Mouse (Mus musculus) left cerebral cortex, adult 8-10 months (tissue): ENCODE measurements around the gene Mok. TPM values are rescaled to one million over a fixed set of nuclear protein-coding genes. Genes with fewer than 3 reads are reported as not detected.

ENCODE experiments used
- DNase-seq, 2 experiments: peaks; one replicate each; pipeline ENCODE4 v3.0.0; 2022; ENCODE audit warnings: low spot score in 2 of 2
- total RNA-seq, 4 experiments: library from RNA; stranded (reverse); gene quantifications; 2 replicates each; pipeline ENCODE4 v1.2.4; 2022

Gene Mok
- total RNA-seq, 4 experiments from 2014 or later, result 9.8 to 11.6 (median 10.5) TPM

DNA sequence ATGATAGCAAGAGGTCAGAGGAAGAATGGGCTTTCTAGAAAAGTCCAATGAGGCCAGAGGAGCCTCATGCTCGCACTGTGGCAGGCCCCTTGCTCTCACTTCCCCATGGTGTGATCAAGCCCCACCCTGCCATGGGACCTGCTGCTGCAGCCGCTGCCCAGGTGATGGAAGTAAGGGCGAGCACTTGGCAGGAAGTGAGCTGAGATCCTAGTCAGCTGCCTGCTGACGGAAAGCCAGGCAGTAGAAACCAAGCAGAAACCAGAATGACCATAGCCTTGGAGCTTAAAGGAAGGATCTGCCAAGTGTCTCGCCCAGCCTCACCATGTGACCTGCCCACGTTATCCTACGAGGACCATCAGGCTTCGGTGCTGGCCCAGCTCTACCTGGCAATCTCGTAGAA lies 27.6 kb downstream of the Mok start:
- DNase-seq, result no peak

DNA sequence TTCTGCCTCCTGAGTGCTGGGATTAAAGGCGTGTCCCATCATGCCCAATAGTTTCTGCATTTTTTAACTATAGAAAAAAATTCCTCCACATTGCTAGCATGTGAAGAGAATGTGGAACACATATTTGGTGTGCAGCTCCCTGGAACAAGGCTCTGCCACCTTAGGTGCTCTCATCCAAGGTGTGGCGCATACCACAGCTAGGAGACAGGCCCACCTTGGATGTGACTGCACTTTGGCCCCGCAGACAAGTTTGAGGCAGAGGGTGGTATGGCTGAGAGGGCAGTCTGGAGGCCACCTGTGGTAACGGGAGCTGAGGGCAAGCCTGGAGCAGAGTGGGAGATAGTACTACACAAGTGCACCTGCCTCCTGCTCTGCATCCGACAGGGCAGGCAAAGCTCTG lies 31.9 kb downstream of the Mok start:
- DNase-seq, result no peak

DNA sequence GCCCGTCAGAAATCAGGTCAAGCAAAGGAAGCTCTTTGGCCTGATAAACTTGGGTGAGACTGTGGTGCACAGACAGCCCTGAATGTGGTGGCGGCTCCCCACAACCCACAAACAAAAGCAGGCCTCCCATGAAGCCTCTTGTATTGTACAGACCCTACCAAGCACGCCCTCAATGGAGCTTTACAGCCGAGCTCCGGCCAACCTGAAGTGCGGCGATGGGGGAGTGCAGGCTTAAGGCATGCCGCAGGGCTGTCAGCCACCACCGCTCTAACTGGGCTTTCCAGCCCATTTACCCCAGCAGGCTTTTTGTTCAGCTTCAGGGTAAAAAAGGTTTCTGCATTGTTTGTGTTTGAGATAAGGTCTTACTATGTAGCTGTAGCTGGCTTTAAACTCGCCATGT lies 32.3 kb downstream of the Mok start:
- DNase-seq, result no peak

DNA sequence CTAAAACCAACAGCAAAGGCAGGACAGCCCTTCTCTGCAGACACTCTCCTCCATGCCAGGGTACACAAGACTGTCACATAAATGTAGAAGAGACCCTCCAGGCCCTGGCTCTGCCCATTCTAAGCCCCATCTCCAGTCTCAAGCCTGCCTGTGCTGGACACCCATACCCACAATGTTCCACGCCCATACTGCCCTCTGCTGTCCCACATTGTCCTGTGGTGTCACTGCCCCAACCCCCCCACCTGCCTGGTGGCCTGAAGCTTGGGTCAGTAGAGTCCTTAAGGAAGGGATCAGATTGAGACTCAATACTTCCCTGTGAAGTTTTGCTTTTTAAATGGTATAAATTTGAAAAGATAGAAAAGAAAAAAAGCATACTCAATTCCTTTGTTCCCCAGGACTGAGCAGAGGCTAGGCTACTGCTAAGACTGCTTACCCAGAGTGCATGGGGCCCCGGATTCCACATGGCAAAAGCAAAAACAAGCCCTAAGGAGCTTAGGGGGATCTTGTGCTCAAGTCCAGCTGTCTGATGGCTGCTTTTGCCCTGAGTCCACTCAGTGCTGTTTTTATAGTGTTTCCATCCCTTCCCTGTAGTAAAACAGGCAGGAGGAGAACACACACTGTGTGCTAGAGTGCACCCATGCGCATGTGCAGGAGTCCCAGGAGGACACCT lies 34.3 kb downstream of the Mok start:
- DNase-seq, result no peak

DNA sequence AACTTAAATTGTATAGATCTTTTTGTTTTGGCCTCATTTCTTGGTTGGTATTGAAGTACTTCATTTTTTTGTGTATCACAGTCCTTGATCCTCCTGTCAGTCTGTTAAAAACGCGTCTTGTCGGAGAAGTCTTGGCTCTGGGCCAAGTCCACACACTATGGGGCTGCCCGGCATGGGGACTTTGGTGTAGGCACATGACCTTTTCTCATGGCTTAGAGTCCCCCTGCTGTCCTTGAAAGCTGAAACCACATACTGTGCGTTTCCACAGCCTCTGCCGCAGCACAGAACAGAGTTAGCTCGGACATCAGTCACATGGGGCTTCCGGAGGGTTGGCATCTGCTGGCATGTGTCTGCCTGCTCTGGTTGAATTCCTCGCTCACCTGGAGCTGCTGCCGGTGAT lies 36.5 kb downstream of the Mok start:
- no peak for DNase-seq

DNA sequence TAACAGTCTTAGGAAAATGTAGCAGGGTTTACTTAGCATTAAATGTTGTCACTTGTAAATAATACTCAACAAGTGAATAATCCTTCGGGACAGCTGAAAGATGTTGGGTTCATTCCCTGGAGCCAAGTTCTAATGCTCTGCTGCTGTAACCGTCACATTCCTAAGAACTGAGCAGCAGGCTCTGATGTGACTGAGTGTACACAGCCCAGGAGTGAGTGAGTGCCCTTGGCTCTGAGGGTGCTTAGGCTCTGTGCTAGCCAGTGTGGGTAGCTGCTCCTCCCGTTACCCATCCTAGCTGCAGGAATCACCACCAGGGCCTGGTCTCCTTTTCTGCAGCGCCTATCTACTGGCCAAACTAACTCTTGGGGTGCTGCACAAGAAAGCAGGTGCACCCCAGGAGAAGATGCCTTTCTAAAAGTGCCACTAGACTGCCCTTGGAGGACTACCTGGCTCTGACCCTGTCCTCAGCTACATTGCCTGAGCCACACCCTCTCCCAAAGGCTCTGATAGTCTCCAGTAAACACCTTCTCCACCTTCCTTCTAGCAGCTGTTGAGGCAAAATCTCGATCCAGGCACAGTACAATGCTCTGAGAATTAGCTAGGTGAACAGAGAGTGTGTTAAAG lies 38.0 kb downstream of the Mok start:
- DNase-seq, result no peak

DNA sequence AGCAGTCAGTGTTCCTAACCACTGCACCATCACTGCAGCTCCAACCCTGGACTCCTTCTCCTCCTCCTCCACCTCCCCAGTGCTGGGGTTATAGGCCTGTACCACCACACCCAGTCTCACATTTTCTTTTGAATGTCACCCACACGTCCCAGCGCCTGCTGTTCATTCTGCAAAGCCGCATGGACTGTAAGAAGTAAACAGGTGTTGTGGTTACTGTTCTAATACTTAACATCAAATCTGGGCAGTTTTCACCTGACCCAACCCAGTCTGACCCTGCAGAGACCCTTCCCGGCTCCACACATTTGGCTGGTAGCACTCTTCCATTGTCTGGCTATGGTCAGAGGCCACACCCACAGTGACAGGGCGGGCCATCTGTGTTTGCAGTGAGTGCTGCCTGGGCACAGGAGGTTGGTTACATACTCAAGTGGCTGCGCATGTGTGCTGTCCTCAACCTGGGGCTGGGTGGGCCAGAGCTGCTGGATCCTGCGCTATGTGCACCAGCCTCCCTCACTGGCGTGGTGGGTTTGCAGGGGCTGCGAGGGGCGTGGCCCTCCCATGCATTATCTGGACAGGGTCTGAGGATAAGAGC lies 38.8 kb downstream of the Mok start:
- DNase-seq, result no peak

DNA sequence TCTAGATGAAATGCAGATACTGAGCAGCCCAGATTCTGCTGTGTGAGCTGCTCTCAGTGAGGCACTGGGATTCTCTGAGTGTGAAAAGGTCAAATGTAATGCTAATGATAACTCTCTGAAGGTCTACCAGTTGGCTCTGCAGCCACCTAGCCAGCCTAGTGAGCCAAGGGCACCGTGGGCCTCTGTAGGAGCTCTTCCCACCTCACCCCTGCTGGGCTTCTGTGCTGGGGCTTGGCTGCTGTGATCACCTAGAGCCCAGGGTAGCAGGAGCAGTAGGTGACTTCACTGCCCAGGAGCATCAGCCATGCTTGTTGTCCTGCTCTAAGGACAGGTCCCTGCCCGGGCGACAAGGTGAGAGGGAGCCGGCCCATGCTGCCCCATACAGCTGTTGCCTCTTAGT lies 41.5 kb downstream of the Mok start:
- no peak for DNase-seq

DNA sequence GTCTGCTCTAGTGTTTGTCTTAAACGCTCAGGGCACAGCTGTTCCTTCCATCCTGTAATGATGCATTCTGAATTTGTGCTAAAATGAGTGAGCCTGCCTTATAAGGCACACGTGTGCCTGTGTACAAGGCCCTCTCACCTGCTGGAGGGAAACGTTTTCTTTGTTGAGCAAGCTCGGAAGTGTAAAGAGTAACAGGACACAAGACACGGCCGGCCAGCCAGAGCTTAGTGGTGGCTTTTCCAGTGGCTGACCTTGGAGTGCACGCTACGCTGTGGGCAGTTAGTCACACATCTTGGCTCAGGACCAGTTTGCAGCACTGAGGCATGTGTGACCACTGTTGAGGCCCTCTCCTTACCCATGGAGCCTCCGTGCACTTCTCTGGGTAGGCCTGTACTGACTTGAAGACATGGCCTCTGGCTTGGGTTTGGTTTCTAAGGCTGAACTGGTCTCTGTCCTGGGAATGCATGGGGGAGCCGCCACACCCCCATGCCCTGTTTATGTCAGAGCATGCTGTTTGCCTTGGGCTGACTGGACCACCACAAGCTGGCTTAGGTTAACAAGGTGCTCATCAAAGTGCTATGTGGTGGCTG lies 42.8 kb downstream of the Mok start:
- no peak for DNase-seq

DNA sequence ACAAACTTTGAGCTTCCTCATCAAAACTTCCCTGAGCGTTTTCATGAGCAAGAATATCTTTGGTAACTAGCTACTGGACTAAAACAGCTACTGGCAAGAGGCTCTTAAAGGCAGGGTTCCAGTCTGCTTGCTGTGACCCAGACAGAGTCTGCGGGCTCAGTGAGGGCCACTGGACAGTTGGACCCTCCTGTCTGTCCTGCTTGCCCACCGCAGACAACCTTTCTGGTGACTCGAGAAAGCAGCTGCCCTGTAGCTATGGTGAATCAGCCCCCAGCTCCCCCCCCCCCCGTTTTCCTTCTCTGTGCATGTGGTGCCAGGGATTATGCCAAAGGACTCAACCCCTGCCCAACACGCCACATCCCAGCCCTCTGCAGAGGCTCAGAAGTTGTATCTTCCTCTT lies 43.5 kb downstream of the Mok start:
- no peak for DNase-seq

DNA sequence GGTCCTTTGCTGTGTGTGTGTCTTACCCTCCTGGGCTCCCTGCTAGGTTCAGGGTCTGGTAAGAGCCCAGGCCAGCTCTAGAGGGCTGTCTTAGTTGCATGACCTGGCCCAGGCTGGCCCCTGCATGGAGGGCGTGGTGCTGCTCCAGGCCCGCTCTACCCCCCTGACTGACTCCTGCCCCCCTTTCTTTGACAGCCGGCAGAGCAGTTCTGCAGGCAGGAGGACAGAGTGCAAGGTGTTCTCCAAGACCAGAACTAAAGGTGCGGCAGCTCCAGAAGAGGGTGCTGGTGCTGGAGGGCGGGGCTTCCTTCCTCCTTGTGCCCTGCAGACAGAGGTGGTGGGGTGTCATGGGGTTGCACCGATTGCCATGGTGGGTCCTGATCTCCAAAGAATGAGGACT lies 44.0 kb downstream of the Mok start:
- no peak for DNase-seq

DNA sequence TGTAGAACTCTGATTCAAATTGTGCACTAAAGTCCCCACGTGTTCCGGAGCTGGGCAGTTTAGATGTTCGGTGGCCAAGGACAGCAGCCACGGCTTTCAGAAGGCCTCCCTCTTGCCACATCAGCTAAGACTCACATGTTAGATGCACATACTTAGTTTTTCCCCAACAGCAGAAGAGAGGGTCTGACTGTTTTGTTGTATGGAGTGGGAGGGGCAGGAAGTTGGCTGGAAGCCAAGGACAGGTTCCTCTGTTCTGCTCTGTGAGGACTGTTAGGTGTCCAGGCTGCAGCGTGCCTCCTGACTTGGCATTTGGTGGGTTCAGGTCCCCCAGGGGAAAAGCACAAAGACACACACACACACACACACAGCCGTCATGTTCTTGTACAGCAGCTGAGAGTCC lies 45.7 kb downstream of the Mok start:
- no peak for DNase-seq

DNA sequence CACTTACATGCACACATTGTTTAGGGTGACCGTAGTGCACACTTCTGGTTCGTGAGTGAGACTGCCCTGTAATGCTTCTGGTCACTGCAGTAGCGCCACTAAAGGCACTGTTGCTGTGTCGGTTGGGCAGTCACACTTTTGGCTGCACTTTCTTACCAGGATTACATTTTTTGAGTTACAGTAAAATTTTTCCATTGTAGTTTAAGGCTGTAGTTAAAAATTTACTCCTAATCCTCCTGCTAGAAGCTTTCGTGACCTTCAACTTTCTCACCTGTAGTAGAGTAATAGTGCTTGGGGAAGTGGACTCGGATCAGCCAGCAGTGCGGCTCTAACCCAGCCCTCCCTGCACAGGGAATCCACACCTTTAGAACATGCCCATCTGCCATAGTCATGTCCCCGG lies 49.7 kb downstream of the Mok start:
- DNase-seq, result no peak

DNA sequence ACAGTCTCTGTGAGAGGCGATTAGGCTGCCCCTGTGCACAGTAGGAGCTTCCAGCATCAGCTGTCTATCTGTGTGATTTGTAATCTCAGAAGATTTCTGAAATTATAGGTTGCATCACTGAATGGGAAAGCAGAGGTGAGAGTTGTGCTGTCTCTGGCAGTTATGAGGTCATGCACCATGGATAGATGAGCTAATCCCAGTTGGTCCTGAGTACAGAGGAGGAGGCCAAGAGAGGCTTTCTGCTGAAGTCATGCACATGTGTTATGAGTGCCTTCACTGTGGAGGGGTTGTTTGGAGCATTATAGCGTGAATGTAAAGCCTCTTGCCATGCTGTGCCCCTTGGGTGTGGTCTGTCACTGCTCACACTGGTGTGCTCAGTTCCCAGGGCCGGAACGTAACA lies 50.2 kb downstream of the Mok start:
- no peak for DNase-seq

DNA sequence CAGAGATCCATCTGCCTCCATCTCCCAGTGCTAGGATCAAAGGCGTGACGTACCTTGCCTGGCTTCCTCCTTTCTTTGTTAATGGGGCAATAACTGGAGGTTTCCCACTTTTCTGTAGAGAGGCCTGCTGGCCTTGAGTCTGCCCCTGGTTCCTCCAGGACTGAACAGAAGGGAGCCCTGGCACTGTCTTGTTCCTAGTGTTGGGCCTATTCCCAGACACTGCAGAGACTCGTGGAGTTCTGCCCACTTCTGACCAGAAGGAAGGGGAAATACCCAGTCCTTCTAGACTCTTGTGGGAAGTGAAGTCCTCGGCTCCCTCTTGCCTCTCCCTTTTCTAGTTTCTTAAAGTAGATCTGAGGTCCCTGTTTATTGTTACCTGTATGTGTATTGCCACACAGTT lies 54.5 kb downstream of the Mok start:
- DNase-seq, result no peak

DNA sequence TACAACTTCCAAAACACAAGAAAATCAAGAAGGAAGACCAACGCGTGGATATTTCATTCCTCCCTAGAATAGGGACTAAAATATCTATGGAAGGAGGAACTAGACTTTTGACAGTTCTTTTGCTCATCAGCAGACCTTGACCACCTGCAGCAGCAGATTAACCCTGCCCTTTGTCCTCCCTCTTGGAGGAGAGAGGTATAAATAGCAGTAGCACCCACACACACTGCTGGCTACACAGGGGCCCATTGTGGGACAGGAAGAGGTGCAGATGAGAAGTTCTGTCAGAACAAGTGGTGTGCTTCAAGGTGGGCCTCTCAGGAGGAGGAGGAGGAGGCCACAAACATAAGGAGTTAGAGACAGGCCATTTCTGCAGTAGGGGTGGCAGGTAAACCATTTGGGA lies 56.5 kb downstream of the Mok start:
- DNase-seq, result no peak

DNA sequence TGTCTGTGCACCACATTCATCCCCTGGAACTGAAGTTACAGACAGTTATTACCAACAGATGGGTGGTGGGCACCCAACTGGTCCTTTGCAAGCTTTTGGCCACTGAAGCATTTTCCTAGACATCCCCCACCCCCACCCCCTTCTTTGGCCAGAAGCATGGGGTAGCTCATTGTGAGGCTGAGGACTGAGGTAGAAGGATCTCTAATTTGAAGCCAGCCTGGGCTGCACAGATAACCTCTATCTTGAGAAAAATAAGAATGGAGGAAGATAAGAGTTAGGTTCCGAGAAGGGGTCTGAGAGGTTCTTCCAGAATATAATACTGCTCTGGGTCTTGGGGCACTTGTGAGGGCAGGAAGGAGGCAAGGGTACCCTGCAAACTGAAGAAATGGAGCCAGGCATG lies 58.5 kb downstream of the Mok start:
- DNase-seq, result no peak

DNA sequence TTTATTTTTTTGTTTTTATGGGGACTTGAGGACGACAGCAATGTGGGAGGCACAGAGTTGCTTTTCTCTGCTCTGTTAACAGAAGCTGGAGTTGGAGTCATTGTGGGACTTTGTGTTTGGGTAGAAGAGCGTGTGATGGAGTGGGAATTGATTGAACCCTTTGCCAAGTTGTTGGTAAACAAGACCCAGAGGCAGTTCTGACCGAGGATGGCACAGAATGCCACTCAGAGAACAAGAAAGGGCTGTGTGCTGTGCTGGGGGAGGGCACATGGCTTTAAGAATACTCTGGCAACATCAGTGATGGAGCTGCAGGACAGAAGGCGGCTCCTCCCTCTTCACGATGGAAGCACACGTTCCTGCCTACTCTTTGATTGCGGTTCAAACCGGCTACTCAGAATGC lies 59.6 kb downstream of the Mok start:
- peak in 1 of 2 experiments; percentile 60 for DNase-seq

DNA sequence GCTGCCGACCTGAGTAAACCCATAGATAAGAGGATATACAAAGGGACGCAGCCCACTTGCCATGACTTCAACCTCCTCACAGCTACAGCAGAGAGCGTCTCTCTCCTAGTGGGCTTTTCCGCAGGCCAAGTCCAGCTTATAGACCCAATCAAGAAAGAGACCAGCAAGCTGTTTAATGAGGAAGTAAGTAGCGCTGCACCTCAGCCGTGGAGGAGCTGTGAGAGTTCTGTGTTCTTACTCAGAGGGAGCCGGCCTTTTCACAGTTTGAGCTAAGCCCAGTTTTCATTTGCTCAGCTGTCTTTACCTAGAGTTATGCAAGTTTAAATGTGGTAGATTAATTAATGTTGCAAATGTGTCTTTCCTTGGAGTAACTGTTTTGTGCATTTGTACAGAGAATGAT lies 61.4 kb downstream of the Mok start:
- no peak for DNase-seq

DNA sequence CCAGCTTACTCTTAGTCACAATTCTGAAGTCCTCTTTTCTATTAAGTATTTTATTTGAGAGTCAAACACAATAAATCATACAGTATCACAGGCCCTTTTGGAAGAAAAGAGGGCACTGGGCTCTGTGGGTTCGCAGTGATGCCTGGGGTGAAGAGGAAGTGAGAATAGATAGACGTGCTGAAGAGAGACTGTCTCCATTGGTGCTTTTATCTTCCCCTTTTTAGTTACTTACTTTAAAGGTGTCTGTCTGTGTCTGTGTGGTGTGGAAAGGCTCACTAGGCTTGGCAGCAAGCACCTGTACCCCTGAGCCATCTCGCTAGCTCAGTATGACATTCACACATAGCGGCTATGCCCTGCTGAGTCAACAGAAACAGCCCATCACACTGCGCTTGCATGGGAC lies 62.9 kb downstream of the Mok start:
- DNase-seq, result no peak

DNA sequence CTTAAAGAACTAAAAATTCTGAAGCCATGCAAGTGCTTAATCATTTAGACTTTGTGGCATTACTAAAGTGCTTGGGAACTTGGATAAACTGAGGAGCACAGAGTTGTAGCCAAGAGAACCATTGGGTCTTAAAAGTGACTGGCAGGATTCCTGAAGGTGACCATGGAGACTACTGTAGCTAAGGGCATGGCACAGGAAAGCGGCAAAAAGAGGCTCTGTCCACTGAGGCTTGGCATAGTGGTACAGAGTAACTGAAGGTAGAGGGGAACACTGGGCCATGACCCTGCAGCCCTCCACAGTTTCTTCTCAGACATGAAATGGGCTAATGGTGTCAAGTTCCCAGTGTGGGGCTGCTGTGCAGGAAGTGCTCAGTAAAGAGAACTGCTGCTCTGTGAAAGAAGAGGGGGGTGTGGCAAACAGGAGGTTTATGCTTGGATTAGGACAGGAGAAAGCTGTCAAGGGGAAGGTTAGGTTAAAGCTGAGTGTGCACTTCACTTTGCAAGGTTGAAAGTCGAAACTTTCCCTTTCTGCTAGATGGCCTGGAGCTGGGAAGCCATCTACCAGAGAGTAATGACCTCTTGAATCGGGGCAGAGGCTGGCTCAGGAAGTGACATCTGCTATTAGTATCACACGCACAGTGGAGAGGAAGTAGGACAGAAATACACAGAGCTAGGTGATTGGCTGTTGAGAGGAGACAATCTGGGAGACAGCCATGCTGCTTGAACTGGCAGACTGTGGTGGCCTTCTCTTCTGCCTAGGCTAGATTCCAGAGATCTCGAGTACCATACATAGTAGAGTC lies 64.9 kb downstream of the Mok start:
- DNase-seq, result no peak

DNA sequence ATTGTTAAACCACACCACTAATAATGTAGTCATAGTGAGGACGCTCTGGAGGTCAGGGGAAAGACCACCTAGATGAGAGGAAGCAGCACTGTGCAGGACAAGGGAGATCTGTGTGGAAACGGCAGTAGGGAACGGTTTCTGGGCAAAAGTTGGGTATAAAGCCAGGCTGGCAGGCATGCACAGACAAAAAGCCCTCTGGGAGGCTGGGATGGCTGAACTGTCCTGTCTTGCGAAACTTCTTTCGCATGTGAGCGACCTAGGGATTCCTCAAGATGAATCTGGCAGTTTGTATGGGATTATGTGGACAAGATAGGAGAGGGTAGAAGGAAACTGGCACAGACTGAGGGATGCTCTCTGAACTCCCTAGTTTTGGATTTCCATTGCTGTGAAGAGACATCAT lies 68.8 kb downstream of the Mok start:
- no peak for DNase-seq
